Mouse (Mus musculus) hindbrain, embryonic 11.5 days (tissue): ENCODE results near the gene Yae1d1. TPM values are rescaled to one million over a fixed set of nuclear protein-coding genes. Genes with fewer than 3 reads are reported as not detected.
"Not testable (repeated sequence)": the region's sequence is repeated elsewhere in the genome, so short reads cannot be mapped to it uniquely, and the experiment has no call there.

Experiments used
- ATAC-seq: fragments of 200-750 bp; cut with Nextera tagmentation; 2 replicates; pipeline ENCODE4 v1.8.0; 2017; ENCODE audit warnings: mild to moderate bottlenecking, moderate TSS enrichment, moderate library complexity; ENCODE audit not compliant: low FRiP score
- DNase-seq: peaks from one replicate; pipeline ENCODE4 v3.0.0-alpha.2; 2015; ENCODE audit warnings: low spot score
- H3K27ac ChIP-seq: fragments of 300-500 bp; sonication (generic); 2 replicates; pipeline ENCODE4 v1.5.1; 2014; ENCODE audit warnings: mild to moderate bottlenecking, low read depth, low read length
- H3K27me3 ChIP-seq: fragments of 300-500 bp; sonication (generic); 2 replicates; pipeline ENCODE4 v1.6.1; 2014; ENCODE audit warnings: mild to moderate bottlenecking, low read length, moderate library complexity, mixed read lengths; ENCODE audit not compliant: control insufficient read depth, insufficient read depth
- H3K36me3 ChIP-seq: fragments of 300-500 bp; sonication (generic); 2 replicates; pipeline ENCODE4 v1.6.1; 2014; ENCODE audit warnings: mild to moderate bottlenecking, low read length, moderate library complexity, mixed read lengths; ENCODE audit not compliant: control insufficient read depth, insufficient read depth
- H3K4me1 ChIP-seq: fragments of 300-500 bp; sonication (generic); replicated peaks from 2 replicates; pipeline ENCODE4 v1.6.1; 2014; ENCODE audit warnings: low read length, mixed read lengths; ENCODE audit not compliant: control insufficient read depth, insufficient read depth
- H3K4me2 ChIP-seq: fragments of 300-500 bp; sonication (generic); replicated peaks from 2 replicates; pipeline ENCODE4 v1.6.1; 2014; ENCODE audit warnings: mild to moderate bottlenecking, low read depth, low read length
- H3K4me3 ChIP-seq: fragments of 300-500 bp; sonication (generic); 2 replicates; pipeline ENCODE4 v1.5.1; 2014; ENCODE audit warnings: low read depth, low read length
- H3K9ac ChIP-seq: fragments of 300-500 bp; sonication (generic); 2 replicates; pipeline ENCODE4 v1.6.1; 2014; ENCODE audit warnings: low read depth, low read length
- H3K9me3 ChIP-seq: fragments of 300-500 bp; sonication (generic); 2 replicates; pipeline ENCODE4 v1.6.1; 2016; ENCODE audit warnings: low read length; ENCODE audit not compliant: control insufficient read depth
- WGBS: fragments of 180-500 bp; shearing (Covaris S2); extraction: QIAGEN DNeasy Blood & Tissue Kit; methylation state at CpG from one replicate; pipeline ENCODE4 v1.1.7; 2014; 5-methylcytosine and 5-hydroxymethylcytosine counted together
- polyA plus RNA-seq: library from polyadenylated mRNA; unstranded; fragments of >200 nt; fragmentation: Nextera tagmentation; extraction: Ambion mirVana; gene quantifications from 2 replicates; pipeline ENCODE4 v1.2.1, GENCODE M21; 2014

Yae1d1 gene
- polyA plus RNA-seq, 1 experiment from 2014 or later = 105 TPM

GRCm38 (mm10) chr13:17976854-17977739 is 16.1 kb downstream of the Yae1d1 start:
- ATAC-seq (no peak), DNase-seq (no peak)
- Histone ChIP-seq H3K9ac (no peak overlapping the region), H3K4me2 (no peak overlapping the region), H3K9me3 (no peaks in the 10 kb centered on the region), H3K4me1 (no peaks in the 10 kb centered on the region), H3K4me3 (no peak overlapping the region), H3K27me3 (no peaks in the 10 kb centered on the region), H3K36me3 (no peaks in the 10 kb centered on the region), H3K27ac (no peak overlapping the region)
- WGBS = 88% methylated on average over 8 of the region's 8 CpGs

DNA sequence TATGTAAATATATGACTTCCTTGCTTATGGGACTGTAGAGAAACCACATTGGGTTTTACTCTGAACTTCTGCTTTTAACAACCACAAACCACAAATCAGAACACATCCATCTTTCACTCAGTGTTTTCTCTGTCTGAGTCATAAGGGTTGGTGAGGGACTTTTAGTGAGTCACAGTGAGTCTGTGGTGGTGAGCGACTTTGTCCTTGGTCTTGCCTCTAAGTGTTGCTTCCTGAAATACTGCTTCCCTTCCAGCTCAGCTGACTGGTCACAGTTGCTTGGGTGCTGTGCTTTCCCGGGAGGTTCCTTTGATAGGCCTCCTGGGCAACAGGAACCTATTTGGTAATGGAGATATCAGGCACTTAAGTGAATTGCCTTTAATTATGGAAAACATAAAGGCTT is 17.3 kb downstream of the Yae1d1 start:
- WGBS = 66% methylated on average over 2 of the region's 2 CpGs
- H3K4me3 ChIP-seq = no peak overlapping the region
- no peaks in the 10 kb centered on the region for H3K36me3 ChIP-seq
- H3K9ac ChIP-seq = no peak overlapping the region
- no peak overlapping the region for H3K4me2 ChIP-seq
- no peak overlapping the region for H3K27ac ChIP-seq
- no peaks in the 10 kb centered on the region for H3K9me3 ChIP-seq
- ATAC-seq (no peak), DNase-seq (no peak)
- no peaks in the 10 kb centered on the region for H3K4me1 ChIP-seq
- no peaks in the 10 kb centered on the region for H3K27me3 ChIP-seq

GRCm38 (mm10) chr13:17975457-17975856 is 17.7 kb downstream of the Yae1d1 start:
- H3K4me3 ChIP-seq = no peak overlapping the region
- H3K9me3 ChIP-seq = no peaks in the 10 kb centered on the region
- no peak for ATAC-seq
- no peak overlapping the region for H3K9ac ChIP-seq
- WGBS = 88% methylated on average over 1 of the region's 1 CpGs
- no peak for DNase-seq
- H3K27ac ChIP-seq = no peak overlapping the region
- H3K27me3 ChIP-seq = no peaks in the 10 kb centered on the region
- no peaks in the 10 kb centered on the region for H3K4me1 ChIP-seq
- no peak overlapping the region for H3K4me2 ChIP-seq
- no peaks in the 10 kb centered on the region for H3K36me3 ChIP-seq

GRCm38 (mm10) chr13:17974734-17975133 is 18.4 kb downstream of the Yae1d1 start:
- no peak for DNase-seq
- H3K27ac ChIP-seq = no peak overlapping the region
- no peak overlapping the region for H3K4me3 ChIP-seq
- H3K4me1 ChIP-seq = no peaks in the 10 kb centered on the region
- no peaks in the 10 kb centered on the region for H3K36me3 ChIP-seq
- ATAC-seq = no peak
- H3K9me3 ChIP-seq = no peaks in the 10 kb centered on the region
- H3K27me3 ChIP-seq = no peaks in the 10 kb centered on the region
- WGBS = 92% methylated on average over 9 of the region's 9 CpGs
- H3K4me2 ChIP-seq = no peak overlapping the region
- H3K9ac ChIP-seq = no peak overlapping the region

- no peaks in the 10 kb centered on the region for H3K36me3 ChIP-seq
- H3K9ac ChIP-seq = no peak overlapping the region
- H3K9me3 ChIP-seq = no peaks in the 10 kb centered on the region
- DNase-seq (no peak), ATAC-seq (no peak)
- no peak overlapping the region for H3K4me3 ChIP-seq
- H3K4me2 ChIP-seq = no peak overlapping the region
- H3K27ac ChIP-seq = no peak overlapping the region
- no peaks in the 10 kb centered on the region for H3K4me1 ChIP-seq
- H3K27me3 ChIP-seq = no peaks in the 10 kb centered on the region
- 84% methylated on average over 7 of the region's 7 CpGs for WGBS
Measured at GRCm38 (mm10) chr13:17960613-17961012, 32.5 kb downstream of the Yae1d1 start.

DNA sequence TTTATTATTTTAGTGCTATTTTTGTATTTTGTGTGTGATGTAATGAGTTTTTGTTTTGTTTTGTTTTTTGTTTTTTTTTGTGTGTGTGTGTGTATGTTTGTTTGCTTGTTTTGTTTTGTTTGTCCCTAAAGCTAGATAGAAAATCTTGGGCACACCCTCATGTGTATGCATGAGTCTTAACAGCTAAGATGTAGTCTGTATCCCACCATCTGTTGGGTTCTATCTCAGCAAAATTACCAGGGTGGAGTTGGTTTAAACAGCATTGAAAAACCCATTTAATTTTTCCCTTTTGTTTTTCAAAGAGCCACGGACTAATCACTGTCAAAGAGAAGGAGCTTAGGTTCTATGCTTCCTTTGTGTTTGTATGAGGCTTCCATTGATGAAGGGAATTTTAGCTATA is 38.9 kb downstream of the Yae1d1 start:
- Histone ChIP-seq H3K4me3 (no peak overlapping the region), H3K36me3 (no peaks in the 10 kb centered on the region), H3K4me2 (no peak overlapping the region), H3K9me3 (no peaks in the 10 kb centered on the region), H3K27ac (no peak overlapping the region), H3K27me3 (no peaks in the 10 kb centered on the region), H3K9ac (no peak overlapping the region), H3K4me1 (no peaks in the 10 kb centered on the region)
- DNase-seq (no peak), ATAC-seq (no peak)
- 73% methylated on average over 1 of the region's 1 CpGs for whole genome bisulfite sequencing

DNA sequence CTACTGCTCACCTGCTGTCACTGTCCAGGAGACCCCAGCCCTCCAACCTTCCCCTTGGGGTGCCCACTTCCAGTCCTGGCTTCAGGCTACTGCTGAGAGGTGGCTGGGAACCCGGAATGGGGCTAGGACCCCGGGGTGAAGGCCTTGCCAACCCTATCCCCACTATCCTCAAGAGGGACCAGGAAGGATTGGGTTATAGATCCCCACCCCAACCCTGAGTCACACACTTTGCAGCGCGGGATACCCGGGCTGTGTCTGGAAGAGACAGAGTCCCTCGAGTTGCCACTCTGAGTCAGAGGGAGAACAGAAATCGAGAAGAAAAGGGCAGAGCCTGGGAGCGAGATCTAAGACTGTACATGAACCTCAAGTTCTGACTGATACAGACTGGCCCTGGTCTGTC is 42.6 kb downstream of the Yae1d1 start:
- H3K4me3 ChIP-seq, H3K4me1 ChIP-seq, H3K27ac ChIP-seq, DNase-seq, H3K9ac ChIP-seq, H3K36me3 ChIP-seq, H3K4me2 ChIP-seq, ATAC-seq, H3K9me3 ChIP-seq, H3K27me3 ChIP-seq: not testable (repeated sequence)
- 95% methylated on average over 8 of the region's 8 CpGs for WGBS

DNA sequence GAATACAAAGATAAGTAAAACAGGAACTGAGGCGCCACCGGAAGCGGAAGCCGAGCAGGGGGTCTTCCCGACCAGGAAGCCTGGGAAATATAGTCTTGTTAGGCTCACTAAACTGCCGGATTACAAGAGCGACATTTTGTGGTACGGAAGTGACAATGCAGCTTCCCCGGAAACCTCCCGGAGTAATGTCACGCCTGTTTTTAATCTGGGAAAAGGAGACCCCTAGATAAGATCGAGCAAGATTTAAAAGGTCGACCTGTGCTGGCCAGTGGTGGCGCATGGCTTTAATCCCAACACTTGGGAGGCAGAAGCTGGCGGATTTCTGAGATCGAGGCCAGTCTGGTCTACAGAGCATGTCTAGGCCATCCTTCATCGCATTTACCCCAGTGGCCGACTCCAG is 43.6 kb downstream of the Yae1d1 start:
- no peak overlapping the region for H3K27ac ChIP-seq
- H3K36me3 ChIP-seq = no peaks in the 10 kb centered on the region
- H3K4me3 ChIP-seq = no peak overlapping the region
- no peaks in the 10 kb centered on the region for H3K9me3 ChIP-seq
- H3K4me2 ChIP-seq = no peak overlapping the region
- H3K4me1 ChIP-seq = no peaks in the 10 kb centered on the region
- H3K9ac ChIP-seq = no peak overlapping the region
- no peaks in the 10 kb centered on the region for H3K27me3 ChIP-seq
- no peak for ATAC-seq
- WGBS = 74% methylated on average over 18 of the region's 18 CpGs
- no peak for DNase-seq
